Mouse (Mus musculus) testis, adult 2 months (tissue): Measurements from ENCODE around the gene Gata2.

Source experiments
- CTCF ChIP-seq: fragments of 200-500 bp; IDR thresholded peaks from 2 replicates; pipeline ENCODE4 v1.5.1; 2012; ENCODE audit warnings: low read depth, mild to moderate bottlenecking, inconsistent platforms, low read length, moderate library complexity; ENCODE audit not compliant: control insufficient read depth, insufficient read depth, insufficient replicate concordance
- POLR2A ChIP-seq: fragments of 200-500 bp; IDR thresholded peaks from 2 replicates; pipeline ENCODE4 v1.6.1; 2012; ENCODE audit warnings: low read depth, mild to moderate bottlenecking, inconsistent platforms, low read length, moderate library complexity; ENCODE audit not compliant: control insufficient read depth

DNA sequence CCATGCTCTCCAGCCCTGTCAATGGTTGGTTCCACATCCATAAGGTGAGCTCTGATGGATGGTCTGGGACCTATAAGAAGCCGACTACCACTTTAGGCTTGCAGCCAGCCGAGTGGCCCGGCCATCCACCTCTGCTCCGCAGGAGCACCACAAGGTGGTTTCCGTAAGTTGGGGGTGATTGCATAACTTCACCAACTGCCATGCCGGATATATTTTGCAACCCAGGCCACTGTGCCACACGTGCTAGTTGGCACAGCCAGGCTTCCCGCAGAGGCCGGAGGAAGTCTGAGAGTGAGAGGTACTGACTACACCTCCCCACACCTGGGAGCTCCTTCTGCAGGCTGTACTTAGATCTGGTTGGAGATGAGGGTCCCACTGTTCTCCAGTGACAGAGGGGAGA, 27.6 kb upstream of the Gata2 start:
- TF ChIP-seq CTCF (no peak), POLR2A (no peak)
